Mouse (Mus musculus): ENCODE measurements at regions not wholly inside any gene's neighbourhood (a gene's known extent, or its start where the extent isn't known, plus 50 kb on each side); places are given as distances from the start of the nearest gene placed in this dataset.

GRCm38 (mm10) chr12:25304820-25305511, 208.0 kb upstream of the Id2 start:
- no peak for DNase-seq (ENCODE audit: extremely low read depth)
- dilution Hi-C loops (cut with MboI; ENCODE audit: extremely low pct_ligation_motif_present, extremely low pct_unique_long_range_greater_than_20kb, low sequenced_read_pairs) = no loop called here
- no peak for TF ChIP-seq SMC3 (IDR thresholded peaks at IDR 0.05; ENCODE audit: low read depth, low read length)
- no peak for TF ChIP-seq PAX5 (IDR thresholded peaks at IDR 0.05; ENCODE audit: low read length)
- TF ChIP-seq TCF12 (IDR thresholded peaks at IDR 0.05; ENCODE audit: low read depth, low read length) = no peak
- TF ChIP-seq JUN (IDR thresholded peaks at IDR 0.05; ENCODE audit: insufficient read depth, low read depth, low read length) = no peak
- no peak for TF ChIP-seq RCOR1 (conservative IDR thresholded peaks at IDR 0.05; ENCODE audit: low read depth, low read length)
- TF ChIP-seq MAX (IDR thresholded peaks at IDR 0.05; ENCODE audit: low read length) = no peak
- no peak for TF ChIP-seq POLR2A (IDR thresholded peaks at IDR 0.05; ENCODE audit: low read depth, low read length)
- TF ChIP-seq MXI1 (IDR thresholded peaks at IDR 0.05; ENCODE audit: low read depth, low read length) = no peak
- no peak for TF ChIP-seq MYC (IDR thresholded peaks at IDR 0.05; ENCODE audit: low read depth, low read length)
- TF ChIP-seq KAT2A (IDR thresholded peaks at IDR 0.05; ENCODE audit: insufficient replicate concordance, low read length) = no peak
- TF ChIP-seq BHLHE40 (IDR thresholded peaks at IDR 0.05; ENCODE audit: low read depth, low read length) = no peak
- TF ChIP-seq IRF4 (IDR thresholded peaks at IDR 0.05; ENCODE audit: low read depth, low read length) = no peak
- TF ChIP-seq USF2 (conservative IDR thresholded peaks at IDR 0.05; ENCODE audit: low read depth, low read length) = no peak
- no peak for TF ChIP-seq ZNF384 (IDR thresholded peaks at IDR 0.05; ENCODE audit: low read depth, low read length)
- TF ChIP-seq GABPA (IDR thresholded peaks at IDR 0.05; ENCODE audit: insufficient replicate concordance, low read depth, low read length) = no peak
- no peak for TF ChIP-seq RAD21 (IDR thresholded peaks at IDR 0.05; ENCODE audit: low read depth, low read length)
- TF ChIP-seq ZMIZ1 (IDR thresholded peaks at IDR 0.05; ENCODE audit: low read depth, low read length) = no peak
- TF ChIP-seq NRF1 (IDR thresholded peaks at IDR 0.05; ENCODE audit: low read depth, low read length) = no peak
- TF ChIP-seq SIN3A (IDR thresholded peaks at IDR 0.05; ENCODE audit: low read length) = no peak
- no peak for TF ChIP-seq MAFK (IDR thresholded peaks at IDR 0.05; ENCODE audit: insufficient replicate concordance, low read length)

GRCm38 (mm10) chr12:25303500-25304050, 206.6 kb upstream of the Id2 start:
- dilution Hi-C loops (cut with MboI; ENCODE audit: extremely low pct_ligation_motif_present, extremely low pct_unique_long_range_greater_than_20kb, low sequenced_read_pairs) (no loop called here), in situ Hi-C loops (cut with MboI; ENCODE audit: low pct_ligation_motif_present, low pct_unique_long_range_greater_than_20kb, low sequenced_read_pairs) (no loop called here)
- peaks cover 4% of the 10 kb centered on the region for H3K27me3 ChIP-seq (replicated peaks)
- H3K36me3 ChIP-seq (replicated peaks in 1 of 2; ENCODE audit: control insufficient read depth in 1 of 2, insufficient read depth in 1 of 2, low read length in 1 of 2) = no peaks in the 10 kb centered on the region
- no peaks in the 10 kb centered on the region for H3K9me3 ChIP-seq (replicated peaks; ENCODE audit: low read length)
- DNase-seq (ENCODE audit: extremely low read depth) = no peak
- no peaks in the 10 kb centered on the region for H3K79me2 ChIP-seq (replicated peaks; ENCODE audit: control insufficient read depth, extremely low read depth, insufficient read depth, poor library complexity, severe bottlenecking)
- no peak overlapping the region for H3K9ac ChIP-seq (ENCODE audit: insufficient read depth, low read depth)
- no peak for TF ChIP-seq SIN3A (IDR thresholded peaks at IDR 0.05; ENCODE audit: low read length)
- TF ChIP-seq ZMIZ1 (IDR thresholded peaks at IDR 0.05; ENCODE audit: low read depth, low read length) = no peak
- TF ChIP-seq MAZ (IDR thresholded peaks at IDR 0.05; ENCODE audit: low read depth, low read length) = no peak
- TF ChIP-seq BHLHE40 (IDR thresholded peaks at IDR 0.05; ENCODE audit: low read depth, low read length) = no peak
- TF ChIP-seq JUND (conservative IDR thresholded peaks at IDR 0.05; ENCODE audit: low read depth, low read length) = no peak
- no peak for TF ChIP-seq ZC3H11A (IDR thresholded peaks at IDR 0.05; ENCODE audit: low read depth, low read length)
- TF ChIP-seq IRF4 (IDR thresholded peaks at IDR 0.05; ENCODE audit: low read depth, low read length) = no peak
- TF ChIP-seq MXI1 (IDR thresholded peaks at IDR 0.05; ENCODE audit: low read depth, low read length) = no peak
- no peak for TF ChIP-seq USF2 (conservative IDR thresholded peaks at IDR 0.05; ENCODE audit: low read depth, low read length)
- peaks cover 10 to 64% of the 10 kb centered on the region in 2 experiments for H3K4me1 ChIP-seq (ENCODE audit: control insufficient read depth in 1 of 2, insufficient read depth in 2 of 2)
- no peak overlapping the region for H3K4me3 ChIP-seq (replicated peaks in 1 of 3; ENCODE audit: low read depth in 2 of 3, low read length in 2 of 3, poor library complexity in 1 of 3)
- no peak overlapping the region for H3K4me2 ChIP-seq (ENCODE audit: insufficient read depth, low read depth, poor library complexity, severe bottlenecking)
- no peak overlapping the region for H3K27ac ChIP-seq (ENCODE audit: insufficient read depth, low read depth)

More at GRCm38 (mm10) chr12:25304820-25305511, 208.0 kb upstream of the Id2 start:
- no peak overlapping the region for H3K4me2 ChIP-seq (ENCODE audit: insufficient read depth, low read depth, poor library complexity, severe bottlenecking)
- no peaks in the 10 kb centered on the region for H3K9me3 ChIP-seq (replicated peaks; ENCODE audit: low read length)
- H3K9ac ChIP-seq (ENCODE audit: insufficient read depth, low read depth) = no peak overlapping the region
- H3K36me3 ChIP-seq (replicated peaks in 1 of 2; ENCODE audit: control insufficient read depth in 1 of 2, insufficient read depth in 1 of 2, low read length in 1 of 2) = no peaks in the 10 kb centered on the region
- no peak overlapping the region for H3K27ac ChIP-seq (ENCODE audit: insufficient read depth, low read depth)
- peaks cover 10 to 66% of the 10 kb centered on the region in 2 experiments for H3K4me1 ChIP-seq (ENCODE audit: control insufficient read depth in 1 of 2, insufficient read depth in 2 of 2)
- no peaks in the 10 kb centered on the region for H3K79me2 ChIP-seq (replicated peaks; ENCODE audit: control insufficient read depth, extremely low read depth, insufficient read depth, poor library complexity, severe bottlenecking)
- no peak overlapping the region for H3K4me3 ChIP-seq (replicated peaks in 1 of 3; ENCODE audit: low read depth in 2 of 3, low read length in 2 of 3, poor library complexity in 1 of 3)
- H3K27me3 ChIP-seq (replicated peaks) = peaks cover 9% of the 10 kb centered on the region
- in situ Hi-C loops (cut with MboI; ENCODE audit: low pct_ligation_motif_present, low pct_unique_long_range_greater_than_20kb, low sequenced_read_pairs) = loop anchor here (5.0 kb wide), 1 partner anchor 93 kb away; no protein-coding TSS in a partner anchor
